Mouse (Mus musculus) neural tube, embryonic 12.5 days (tissue): ENCODE measurements around the gene Txk. TPM values are rescaled to one million over a fixed set of nuclear protein-coding genes. Genes with fewer than 3 reads are reported as not detected.

Source experiments
- ATAC-seq: fragments of 200-750 bp; cut with Nextera tagmentation; 2 replicates; pipeline ENCODE4 v1.8.0; 2017; ENCODE audit warnings: low read depth, mild to moderate bottlenecking, moderate TSS enrichment, moderate library complexity; ENCODE audit not compliant: low FRiP score
- H3K27ac ChIP-seq: fragments of 300-500 bp; sonication (generic); 2 replicates; pipeline ENCODE4 v1.5.1; 2016
- H3K27me3 ChIP-seq: fragments of 300-500 bp; sonication (generic); replicated peaks from 2 replicates; pipeline ENCODE4 v1.6.1; 2016; ENCODE audit warnings: mild to moderate bottlenecking
- H3K36me3 ChIP-seq: fragments of 300-500 bp; sonication (generic); 2 replicates; pipeline ENCODE4 v1.6.1; 2016; ENCODE audit warnings: mild to moderate bottlenecking
- H3K4me1 ChIP-seq: fragments of 300-500 bp; sonication (generic); 2 replicates; pipeline ENCODE4 v1.6.1; 2016
- H3K4me2 ChIP-seq: fragments of 300-500 bp; sonication (generic); replicated peaks from 2 replicates; pipeline ENCODE4 v1.6.1; 2016; ENCODE audit warnings: mild to moderate bottlenecking
- H3K4me3 ChIP-seq: fragments of 300-500 bp; sonication (generic); 2 replicates; pipeline ENCODE4 v1.5.1; 2016
- H3K9ac ChIP-seq: fragments of 300-500 bp; sonication (generic); 2 replicates; pipeline ENCODE4 v1.6.1; 2016; ENCODE audit warnings: mild to moderate bottlenecking
- H3K9me3 ChIP-seq: fragments of 300-500 bp; sonication (generic); 2 replicates; pipeline ENCODE4 v1.6.1; 2016; ENCODE audit warnings: mild to moderate bottlenecking
- WGBS: fragments of 180-500 bp; shearing (Covaris S2); methylation state at CpG from one replicate; pipeline ENCODE4 v1.1.7; 2016; 5-methylcytosine and 5-hydroxymethylcytosine counted together
- polyA plus RNA-seq: library from polyadenylated mRNA; unstranded; fragments of >200 nt; fragmentation: Nextera tagmentation; extraction: Ambion mirVana; gene quantifications from 2 replicates; pipeline ENCODE4 v1.2.1, GENCODE M21; 2016

Txk gene
- polyA plus RNA-seq, 1 experiment from 2014 or later: 0.13 TPM

DNA sequence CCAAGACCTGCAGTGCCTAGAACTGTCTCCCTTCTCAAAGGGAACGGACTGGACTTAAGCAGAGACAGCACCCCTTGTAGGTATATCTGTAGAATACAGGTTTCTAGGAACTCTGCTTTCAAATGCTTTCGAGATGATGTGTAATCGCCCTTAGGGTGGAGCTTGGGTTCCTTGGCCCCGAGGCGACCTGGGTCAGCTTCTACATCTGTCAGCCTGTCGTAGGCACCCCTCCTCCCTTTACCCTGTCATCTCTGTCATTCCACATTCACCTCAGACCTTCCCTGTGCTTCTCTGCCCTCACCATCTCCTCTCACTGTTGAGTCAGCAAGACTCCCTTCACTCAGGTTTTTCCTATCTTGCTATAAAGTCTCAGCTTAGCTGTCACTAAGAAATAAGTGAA, 17.3 kb upstream of the Txk start:
- 81% methylated on average over 6 of the region's 6 CpGs for WGBS
- H3K9ac ChIP-seq: no peak overlapping the region
- no peaks in the 10 kb centered on the region for H3K36me3 ChIP-seq
- no peak overlapping the region for H3K4me3 ChIP-seq
- no peak for ATAC-seq
- H3K4me1 ChIP-seq: no peaks in the 10 kb centered on the region
- no peak overlapping the region for H3K27ac ChIP-seq
- H3K27me3 ChIP-seq: no peaks in the 10 kb centered on the region
- no peak overlapping the region for H3K4me2 ChIP-seq
- H3K9me3 ChIP-seq: no peaks in the 10 kb centered on the region

DNA sequence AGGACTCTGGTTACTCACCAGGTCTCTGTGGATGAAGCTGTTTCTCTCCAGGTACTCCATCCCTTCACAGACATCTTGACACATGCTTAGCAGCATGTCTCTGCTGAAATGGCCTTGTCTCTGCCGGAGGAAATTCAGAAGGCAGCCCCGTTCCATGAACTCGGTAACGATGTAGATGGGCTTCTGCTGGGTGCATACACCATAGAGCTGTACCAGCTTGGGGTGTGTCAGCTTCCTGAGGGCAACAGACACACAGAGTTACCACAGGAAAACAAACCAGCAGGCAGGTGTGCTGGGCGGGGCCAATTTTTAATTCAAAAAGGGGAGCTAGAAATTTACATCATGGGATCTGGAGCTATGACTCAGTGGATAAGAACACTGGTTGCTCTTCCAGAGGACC, 11.0 kb upstream of the Txk start:
- Histone ChIP-seq H3K9me3 (no peaks in the 10 kb centered on the region), H3K4me2 (no peak overlapping the region), H3K27me3 (no peaks in the 10 kb centered on the region), H3K4me3 (no peak overlapping the region), H3K9ac (no peak overlapping the region), H3K27ac (no peak overlapping the region), H3K4me1 (no peaks in the 10 kb centered on the region), H3K36me3 (no peaks in the 10 kb centered on the region)
- no peak for ATAC-seq
- WGBS: 94% methylated on average over 5 of the region's 5 CpGs

DNA sequence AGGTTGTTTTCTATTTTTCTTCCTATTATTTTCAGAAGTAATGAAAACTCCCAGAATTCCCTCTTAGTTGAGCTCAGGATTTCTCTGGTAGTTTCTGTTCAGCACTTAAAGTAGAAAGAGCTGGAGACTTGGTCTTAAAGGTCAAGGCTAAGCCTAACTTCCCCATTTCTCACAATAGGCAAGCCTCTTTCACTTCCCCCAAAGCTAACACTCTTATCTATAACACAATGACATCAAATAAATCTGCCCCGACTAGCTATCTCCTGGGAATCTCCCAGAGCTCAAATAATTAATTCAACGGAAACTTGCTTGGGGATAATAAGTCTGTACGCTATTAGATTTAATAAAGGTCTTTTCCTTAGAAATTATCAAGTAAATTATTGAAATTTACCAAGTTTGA, 10.4 kb upstream of the Txk start:
- no peaks in the 10 kb centered on the region for H3K36me3 ChIP-seq
- H3K4me2 ChIP-seq: no peak overlapping the region
- no peak overlapping the region for H3K4me3 ChIP-seq
- no peaks in the 10 kb centered on the region for H3K4me1 ChIP-seq
- H3K9me3 ChIP-seq: no peaks in the 10 kb centered on the region
- ATAC-seq: no peak
- no peak overlapping the region for H3K9ac ChIP-seq
- H3K27me3 ChIP-seq: no peaks in the 10 kb centered on the region
- no peak overlapping the region for H3K27ac ChIP-seq
- 81% methylated on average over 3 of the region's 3 CpGs for WGBS

DNA sequence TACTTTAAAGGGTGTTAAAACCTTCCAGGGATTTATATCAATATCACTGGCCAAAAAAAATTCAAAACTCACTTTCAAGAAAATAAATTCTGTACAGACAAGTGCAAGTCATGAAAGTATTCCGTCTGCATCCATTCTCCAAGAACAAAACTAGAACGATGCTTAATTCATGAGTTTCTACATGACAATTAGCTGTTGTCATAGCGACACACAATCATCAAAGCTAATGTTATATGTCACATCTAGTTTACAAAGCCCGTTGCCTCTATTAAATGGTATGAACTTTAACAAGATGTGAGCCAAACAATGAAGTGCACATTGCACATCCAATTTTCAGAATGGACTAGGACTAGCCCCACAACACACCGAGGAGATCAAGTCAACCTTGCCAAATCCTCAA, 9.2 kb upstream of the Txk start:
- H3K27ac ChIP-seq: no peak overlapping the region
- no peaks in the 10 kb centered on the region for H3K27me3 ChIP-seq
- H3K4me2 ChIP-seq: no peak overlapping the region
- H3K9me3 ChIP-seq: no peaks in the 10 kb centered on the region
- no peaks in the 10 kb centered on the region for H3K4me1 ChIP-seq
- H3K4me3 ChIP-seq: no peak overlapping the region
- no peaks in the 10 kb centered on the region for H3K36me3 ChIP-seq
- ATAC-seq: no peak
- no peak overlapping the region for H3K9ac ChIP-seq
- 52% methylated on average over 5 of the region's 5 CpGs for WGBS

DNA sequence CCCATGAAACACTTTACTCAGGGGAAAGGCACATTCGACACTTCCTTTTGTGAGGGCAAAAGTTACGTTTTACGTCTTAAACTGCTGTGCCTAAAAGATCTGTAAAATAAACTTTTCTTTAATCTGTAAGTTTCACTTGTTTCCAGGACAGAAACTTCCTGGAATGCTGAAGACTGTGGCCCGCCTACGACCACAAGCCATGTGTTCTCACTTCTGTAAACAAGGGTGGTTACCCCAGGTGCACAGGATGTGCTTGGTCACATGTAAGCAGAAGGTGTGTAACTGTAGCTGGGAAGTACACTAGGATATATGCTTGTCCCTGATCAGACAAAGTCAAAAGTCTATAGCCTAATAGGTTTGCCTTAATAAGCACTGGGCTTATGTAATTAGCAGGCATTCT, 8.7 kb upstream of the Txk start:
- no peaks in the 10 kb centered on the region for H3K27me3 ChIP-seq
- no peak for ATAC-seq
- no peak overlapping the region for H3K9ac ChIP-seq
- no peak overlapping the region for H3K4me3 ChIP-seq
- H3K9me3 ChIP-seq: no peaks in the 10 kb centered on the region
- 86% methylated on average over 5 of the region's 5 CpGs for WGBS
- H3K36me3 ChIP-seq: no peaks in the 10 kb centered on the region
- H3K27ac ChIP-seq: no peak overlapping the region
- H3K4me2 ChIP-seq: no peak overlapping the region
- no peaks in the 10 kb centered on the region for H3K4me1 ChIP-seq

DNA sequence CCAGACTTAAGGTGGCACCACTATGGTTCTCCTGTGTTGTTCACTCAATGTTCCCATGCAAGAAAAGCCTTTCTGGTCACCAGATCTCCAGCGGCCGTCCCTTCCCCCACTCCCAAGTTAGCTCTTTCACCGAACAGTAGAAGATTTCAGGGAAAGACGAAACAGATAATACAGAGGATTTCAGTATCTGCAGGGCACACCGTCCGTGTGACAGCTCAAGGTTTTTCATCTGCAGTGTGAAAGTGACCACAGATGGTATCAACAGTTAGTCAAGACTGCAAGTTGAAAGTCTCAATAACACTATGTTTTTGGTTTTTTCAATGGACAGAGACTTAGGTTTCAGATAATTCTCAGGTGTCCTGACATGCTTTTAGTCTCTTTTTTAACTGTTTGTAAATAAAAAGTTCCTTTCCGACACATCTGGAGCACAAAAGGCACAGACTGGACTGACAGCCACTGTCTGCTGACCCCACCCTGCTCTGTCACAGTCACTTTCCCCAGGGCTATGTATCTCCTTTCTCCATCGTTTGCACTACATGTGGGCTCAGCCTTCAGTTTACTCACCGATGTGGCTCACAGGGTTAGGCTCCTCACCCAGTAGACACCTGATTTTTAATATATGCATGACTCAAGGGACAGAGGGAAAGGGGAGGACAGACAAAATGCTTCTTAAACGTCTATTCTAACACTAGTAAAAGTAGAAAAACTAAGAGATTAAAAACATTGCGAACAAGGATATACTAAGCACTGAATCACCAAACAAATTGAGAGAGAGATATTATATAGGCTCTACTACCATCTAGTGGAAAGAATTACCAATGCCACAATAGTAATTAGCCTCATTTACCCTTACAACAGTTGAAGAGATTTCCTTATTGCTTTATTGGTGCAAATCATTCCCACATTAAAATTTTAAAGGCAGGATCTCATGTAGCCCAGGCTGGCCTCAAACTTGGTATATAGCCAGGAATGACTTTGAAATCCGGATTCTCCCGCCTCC, 6.6 kb upstream of the Txk start:
- H3K4me2 ChIP-seq: no peak overlapping the region
- H3K4me3 ChIP-seq: no peak overlapping the region
- no peaks in the 10 kb centered on the region for H3K9me3 ChIP-seq
- no peak for ATAC-seq
- H3K9ac ChIP-seq: no peak overlapping the region
- H3K27me3 ChIP-seq: no peaks in the 10 kb centered on the region
- H3K36me3 ChIP-seq: no peaks in the 10 kb centered on the region
- no peaks in the 10 kb centered on the region for H3K4me1 ChIP-seq
- WGBS: 77% methylated on average over 13 of the region's 13 CpGs
- H3K27ac ChIP-seq: no peak overlapping the region

DNA sequence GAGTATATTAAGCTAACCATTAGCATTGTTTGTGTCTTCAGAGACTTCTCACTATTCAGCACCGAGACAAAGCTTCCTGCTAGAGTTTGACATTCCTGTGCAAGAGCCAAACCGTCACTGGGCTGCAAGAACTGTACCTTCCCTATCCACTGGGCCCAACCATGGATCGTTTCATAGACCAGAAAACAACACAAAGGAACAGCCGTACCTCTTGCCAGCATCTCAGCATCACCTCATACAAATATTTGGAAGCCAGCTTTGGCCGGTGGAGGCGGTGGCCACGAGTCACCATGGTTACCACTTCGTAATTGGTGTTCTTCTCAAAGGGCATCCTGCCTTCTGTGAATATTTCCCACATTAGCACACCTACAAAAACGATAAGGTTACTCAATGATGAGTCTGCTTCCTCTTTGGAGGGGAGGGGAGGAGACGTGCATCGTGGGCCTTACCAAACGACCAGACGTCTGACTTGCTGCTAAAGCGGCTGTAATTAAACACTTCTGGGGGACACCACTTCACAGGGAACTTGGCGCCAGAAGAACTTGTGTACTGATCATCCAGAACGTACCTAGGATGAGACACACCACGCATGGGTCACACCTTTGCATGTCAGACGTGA, 4.7 kb upstream of the Txk start:
- ATAC-seq: no peak

DNA sequence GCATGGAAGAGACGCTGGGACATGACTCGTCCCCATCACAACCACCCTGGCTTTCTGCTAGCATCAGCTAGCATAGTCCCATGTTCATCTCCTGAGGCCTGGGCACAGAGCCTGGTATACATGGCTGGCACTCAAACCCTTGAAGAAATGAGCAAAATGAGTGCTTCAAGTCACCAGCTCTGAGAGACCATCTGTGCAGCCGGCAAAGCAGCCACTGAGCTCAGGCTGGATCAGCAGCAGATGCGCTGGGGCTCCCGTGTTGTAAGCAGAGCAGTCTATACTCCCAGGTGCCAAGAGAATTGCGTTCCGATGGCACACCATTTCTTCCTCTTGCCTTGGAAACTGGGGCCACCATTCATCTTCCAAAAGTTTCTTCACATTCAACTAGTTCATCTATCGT, 3.4 kb upstream of the Txk start:
- Histone ChIP-seq H3K4me1 (no peaks in the 10 kb centered on the region), H3K9ac (no peak overlapping the region), H3K9me3 (no peaks in the 10 kb centered on the region), H3K27me3 (no peaks in the 10 kb centered on the region), H3K36me3 (no peaks in the 10 kb centered on the region), H3K4me3 (no peak overlapping the region), H3K27ac (no peak overlapping the region), H3K4me2 (no peak overlapping the region)
- ATAC-seq: no peak
- 90% methylated on average over 8 of the region's 8 CpGs for whole genome bisulfite sequencing

More for the DNA sequence above, 4.7 kb upstream of the Txk start:
- Histone ChIP-seq H3K27me3 (no peaks in the 10 kb centered on the region), H3K4me3 (no peak overlapping the region), H3K4me1 (no peaks in the 10 kb centered on the region), H3K9me3 (no peaks in the 10 kb centered on the region), H3K9ac (no peak overlapping the region), H3K27ac (no peak overlapping the region), H3K4me2 (no peak overlapping the region), H3K36me3 (no peaks in the 10 kb centered on the region)
- 78% methylated on average over 18 of the region's 18 CpGs for WGBS

DNA sequence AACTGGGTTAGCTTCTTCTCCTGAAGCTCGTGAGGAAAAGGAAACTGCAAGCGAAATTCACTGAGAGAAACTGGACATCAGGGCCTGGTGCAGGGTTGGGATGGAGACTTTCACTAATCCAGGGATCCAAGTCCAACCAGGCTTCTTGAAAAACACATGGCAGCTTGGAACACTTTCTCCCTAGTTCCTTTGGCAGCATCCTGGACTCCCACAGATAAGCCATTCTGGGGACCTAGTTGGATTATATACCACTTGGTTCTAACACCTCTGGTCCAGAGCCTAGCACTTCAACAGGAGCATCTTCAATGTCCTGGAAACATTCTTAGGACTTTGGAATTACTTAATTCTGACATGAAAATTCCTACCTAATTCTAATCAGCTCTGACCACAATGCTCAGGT, 2.5 kb upstream of the Txk start:
- 89% methylated on average over 2 of the region's 2 CpGs for WGBS
- H3K4me1 ChIP-seq: no peaks in the 10 kb centered on the region
- H3K27ac ChIP-seq: no peak overlapping the region
- no peak overlapping the region for H3K9ac ChIP-seq
- no peak overlapping the region for H3K4me3 ChIP-seq
- H3K4me2 ChIP-seq: no peak overlapping the region
- no peak for ATAC-seq
- H3K27me3 ChIP-seq: no peaks in the 10 kb centered on the region
- H3K36me3 ChIP-seq: no peaks in the 10 kb centered on the region
- no peaks in the 10 kb centered on the region for H3K9me3 ChIP-seq

DNA sequence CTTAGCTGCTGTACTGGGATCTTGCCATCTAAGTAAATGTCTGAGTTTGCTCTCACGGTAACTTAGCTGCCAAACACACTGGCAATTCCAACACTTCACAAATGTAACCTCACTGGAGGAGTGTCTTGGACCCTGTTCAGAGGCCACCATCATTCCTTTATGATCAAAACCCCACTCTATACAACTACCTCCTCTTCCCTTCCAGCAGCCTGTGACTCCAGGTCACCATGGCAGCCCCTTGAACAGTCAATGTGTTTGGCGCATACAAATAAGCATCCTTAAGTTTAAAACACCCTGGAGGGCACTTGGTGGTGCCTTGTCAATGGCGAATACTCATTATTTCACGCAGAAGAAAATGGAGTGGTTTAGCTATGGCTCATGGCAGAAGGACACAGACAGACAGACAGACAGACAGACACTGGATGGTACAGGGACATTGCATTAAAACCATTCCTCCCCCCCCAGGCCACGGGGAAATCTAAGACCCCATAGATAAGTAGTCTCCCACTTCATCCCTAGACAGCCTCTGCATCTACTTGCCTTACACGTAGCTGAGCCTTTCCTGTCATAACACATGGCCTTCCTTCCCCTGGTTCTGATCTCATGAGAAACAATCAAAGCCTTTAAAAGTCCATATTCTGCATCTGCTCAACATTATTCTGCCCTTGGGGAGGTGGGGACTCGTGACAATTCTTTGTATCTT, 1.4 kb downstream of the Txk start:
- H3K4me1 ChIP-seq: no peaks in the 10 kb centered on the region
- no peaks in the 10 kb centered on the region for H3K9me3 ChIP-seq
- 73% methylated on average over 7 of the region's 7 CpGs for WGBS
- H3K36me3 ChIP-seq: no peaks in the 10 kb centered on the region
- H3K4me3 ChIP-seq: no peak overlapping the region
- no peak overlapping the region for H3K4me2 ChIP-seq
- no peak for ATAC-seq
- H3K27ac ChIP-seq: no peak overlapping the region
- no peaks in the 10 kb centered on the region for H3K27me3 ChIP-seq
- no peak overlapping the region for H3K9ac ChIP-seq

DNA sequence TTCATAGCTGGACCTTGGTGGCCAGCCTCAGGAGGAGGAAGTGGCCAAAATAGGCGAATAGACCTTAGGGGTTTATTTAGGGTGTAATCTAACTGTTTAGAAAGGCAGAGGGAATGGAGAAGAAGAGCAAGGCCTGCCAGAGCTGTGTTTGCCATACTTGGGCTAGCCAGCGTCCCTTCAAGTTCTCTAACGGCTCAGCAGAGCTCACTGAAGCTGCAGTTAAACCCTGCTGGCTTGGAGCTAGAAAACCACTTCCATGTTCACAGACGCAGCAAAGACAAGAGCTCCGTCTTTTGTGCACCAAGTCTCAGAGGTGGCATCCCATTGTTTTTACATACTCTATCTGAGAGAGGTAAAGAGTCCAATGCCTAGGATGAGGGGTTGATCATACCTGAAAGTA, 2.4 kb downstream of the Txk start:
- H3K9ac ChIP-seq: no peak overlapping the region
- H3K4me2 ChIP-seq: no peak overlapping the region
- no peak overlapping the region for H3K27ac ChIP-seq
- no peaks in the 10 kb centered on the region for H3K9me3 ChIP-seq
- ATAC-seq: no peak
- H3K27me3 ChIP-seq: no peaks in the 10 kb centered on the region
- H3K4me3 ChIP-seq: no peak overlapping the region
- H3K4me1 ChIP-seq: no peaks in the 10 kb centered on the region
- H3K36me3 ChIP-seq: no peaks in the 10 kb centered on the region
- WGBS: 78% methylated on average over 5 of the region's 5 CpGs

DNA sequence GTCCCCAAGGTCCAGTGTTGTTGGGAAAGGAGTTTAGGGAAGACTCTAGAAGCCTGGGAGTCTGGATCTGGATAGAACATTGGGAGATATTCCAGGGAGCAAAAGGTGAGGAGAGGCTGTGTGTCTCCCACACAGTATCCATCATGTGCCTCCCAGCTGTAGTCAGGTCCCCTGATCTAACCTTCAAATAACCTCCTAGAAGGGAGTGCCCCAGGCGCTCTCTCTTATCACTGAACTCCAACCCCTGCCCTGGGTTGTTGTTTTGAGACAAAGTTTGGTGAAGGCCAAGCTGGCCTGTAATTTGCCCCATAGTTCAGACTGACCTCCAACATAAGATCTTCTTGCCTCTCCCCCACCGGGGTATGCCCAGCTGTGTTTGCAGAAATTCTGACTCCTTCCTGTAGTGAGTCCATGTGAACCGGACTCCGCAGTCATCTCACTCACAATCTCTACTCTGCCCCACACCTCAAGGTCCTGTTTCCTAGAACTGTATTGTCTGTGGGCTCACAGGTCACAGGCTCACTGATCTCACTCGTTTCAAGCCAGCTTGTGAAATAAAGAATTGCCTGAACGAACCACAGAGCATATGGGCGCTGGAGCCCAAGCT, 3.8 kb downstream of the Txk start:
- Histone ChIP-seq H3K27me3 (no peaks in the 10 kb centered on the region), H3K27ac (no peak overlapping the region), H3K4me3 (no peak overlapping the region), H3K36me3 (no peaks in the 10 kb centered on the region), H3K9ac (no peak overlapping the region), H3K9me3 (no peaks in the 10 kb centered on the region), H3K4me2 (no peak overlapping the region), H3K4me1 (no peaks in the 10 kb centered on the region)
- ATAC-seq: no peak
- 80% methylated on average over 7 of the region's 7 CpGs for WGBS
